ENCODE assay signal across 9 mouse cellular contexts in genomic region chr14:33959341-33959740, GRCm38 (mm10). TPM values are rescaled to one million over a fixed set of nuclear protein-coding genes. Genes with fewer than 3 reads are reported as not detected.
A peak's percentile ranks its signal among the peaks of the same experiment; 100 is the strongest.
DNase-seq lines count a peak whose midpoint lies in the region; ATAC-seq and TF ChIP-seq lines count a peak whose summit lies in the region.
"Had no signal": no experiment of that assay in that cellular context is flagged by ENCODE, and none has a peak within 500 bp of the region (broad histone marks: within the 10 kb centered on the region; RNA-seq: fewer than 3 reads in every experiment).

No protein-coding gene starts in this region.

- TF ChIP-seq CTCF in small intestine, adult 2 months (IDR thresholded peaks at IDR 0.05; ENCODE audit: extremely low read depth, insufficient read length, insufficient replicate concordance, low read depth, low read length): peak; percentile 43; the same call in 1 of the 2 replicates

- H3K9ac ChIP-seq in midbrain, embryonic 11.5 days (ENCODE audit: low read length): no peak overlapping the region
- no peak overlapping the region for H3K9ac ChIP-seq in midbrain, embryonic 13.5 days (replicated peaks)
- H3K9ac ChIP-seq in heart, embryonic 16.5 days (ENCODE audit: low read length): no peak overlapping the region

- H3K27ac ChIP-seq in midbrain, embryonic 11.5 days (ENCODE audit: low read depth, low read length): no peak overlapping the region
- no peak overlapping the region for H3K27ac ChIP-seq in midbrain, embryonic 13.5 days
- no peak overlapping the region for H3K27ac ChIP-seq in heart, embryonic 16.5 days (ENCODE audit: low read length)
- no peak overlapping the region for H3K27ac ChIP-seq in limb, embryonic 10.5 days
- no peak overlapping the region for H3K27ac ChIP-seq in small intestine, adult 2 months (ENCODE audit: insufficient read depth, low read depth, low read length)

- H3K4me2 ChIP-seq in midbrain, embryonic 11.5 days: no peak overlapping the region
- no peak overlapping the region for H3K4me2 ChIP-seq in midbrain, embryonic 13.5 days (replicated peaks)
- H3K4me2 ChIP-seq in heart, embryonic 16.5 days (ENCODE audit: low read depth, low read length): no peak overlapping the region

- ATAC-seq in midbrain, embryonic 11.5 days (ENCODE audit: low FRiP score): no peak
- no peak for ATAC-seq in midbrain, embryonic 13.5 days
- 0 out of 2 replicates have a peak, but pooled peaks have one; percentile 12 for ATAC-seq in heart, embryonic 16.5 days (replicated peaks; ENCODE audit: extremely low read depth, insufficient read depth, low FRiP score)
- no peak for ATAC-seq in inflammation-experienced regulatory T-cells, adult 6 months

- no peaks in the 10 kb centered on the region for H3K27me3 ChIP-seq in midbrain, embryonic 11.5 days (ENCODE audit: control insufficient read depth, insufficient read depth, low read length)
- H3K27me3 ChIP-seq in midbrain, embryonic 13.5 days: no peaks in the 10 kb centered on the region
- no peaks in the 10 kb centered on the region; the same call in 1 of the 2 replicates for H3K27me3 ChIP-seq in heart, embryonic 16.5 days (ENCODE audit: control insufficient read depth, insufficient read depth, low read length)
- 0 out of 2 replicates have a peak, but pooled peaks cover 2% of the 10 kb centered on the region for H3K27me3 ChIP-seq in limb, embryonic 10.5 days (ENCODE audit: low read depth, poor library complexity, severe bottlenecking)
- H3K27me3 ChIP-seq in small intestine, adult 2 months (ENCODE audit: control insufficient read depth, insufficient read depth, low read length): no peaks in the 10 kb centered on the region

- no peaks in the 10 kb centered on the region for H3K36me3 ChIP-seq in midbrain, embryonic 11.5 days (ENCODE audit: control insufficient read depth, insufficient read depth, low read length)
- no peaks in the 10 kb centered on the region for H3K36me3 ChIP-seq in midbrain, embryonic 13.5 days
- no peaks in the 10 kb centered on the region for H3K36me3 ChIP-seq in heart, embryonic 16.5 days (ENCODE audit: control insufficient read depth, insufficient read depth)
- no peaks in the 10 kb centered on the region for H3K36me3 ChIP-seq in limb, embryonic 10.5 days
- no peaks in the 10 kb centered on the region for H3K36me3 ChIP-seq in small intestine, adult 2 months (ENCODE audit: control insufficient read depth, insufficient read depth, low read length)

- 15% methylated on average over 9 of the region's 9 CpGs for WGBS in midbrain, embryonic 11.5 days
- WGBS in midbrain, embryonic 13.5 days: 14% methylated on average over 9 of the region's 9 CpGs
- WGBS in heart, embryonic 16.5 days: 9% methylated on average over 9 of the region's 9 CpGs
- 14% methylated on average over 9 of the region's 9 CpGs for WGBS in limb, embryonic 10.5 days
- WGBS in small intestine, adult 2 months: 13% methylated on average over 9 of the region's 9 CpGs

- no peak for TF ChIP-seq POLR2A in small intestine, adult 2 months (IDR thresholded peaks at IDR 0.05; ENCODE audit: low read depth, low read length)

- H3K4me1 ChIP-seq in midbrain, embryonic 11.5 days (ENCODE audit: control insufficient read depth, insufficient read depth, low read length): no peaks in the 10 kb centered on the region
- H3K4me1 ChIP-seq in midbrain, embryonic 13.5 days (replicated peaks): no peaks in the 10 kb centered on the region
- H3K4me1 ChIP-seq in heart, embryonic 16.5 days (ENCODE audit: control insufficient read depth, insufficient read depth, low read length): peaks cover 4% of the 10 kb centered on the region
- no peaks in the 10 kb centered on the region for H3K4me1 ChIP-seq in limb, embryonic 10.5 days
- H3K4me1 ChIP-seq in small intestine, adult 2 months (ENCODE audit: control insufficient read depth, insufficient read depth, insufficient read length, low read length): no peaks in the 10 kb centered on the region

- no peak overlapping the region for H3K4me3 ChIP-seq in midbrain, embryonic 11.5 days (ENCODE audit: low read depth, low read length)
- no peak overlapping the region for H3K4me3 ChIP-seq in midbrain, embryonic 13.5 days (replicated peaks)
- H3K4me3 ChIP-seq in heart, embryonic 16.5 days (ENCODE audit: low read length): no peak overlapping the region
- H3K4me3 ChIP-seq in limb, embryonic 10.5 days: no peak overlapping the region
- H3K4me3 ChIP-seq in small intestine, adult 2 months (ENCODE audit: low read depth, low read length): no peak overlapping the region

- DNase-seq in midbrain, embryonic 11.5 days (ENCODE audit: low spot score, missing footprints): peak; percentile 92
- peak; percentile 77 for DNase-seq in adrenal gland, postnatal 14 days
- peak; percentile 85 to 90 for DNase-seq in cerebellum, postnatal 10 days
- DNase-seq in limb, embryonic 10.5 days (ENCODE audit: low spot score): peak; percentile 57

- no peaks in the 10 kb centered on the region for H3K9me3 ChIP-seq in midbrain, embryonic 11.5 days (ENCODE audit: control insufficient read depth, low read length)
- no peaks in the 10 kb centered on the region for H3K9me3 ChIP-seq in midbrain, embryonic 13.5 days
- H3K9me3 ChIP-seq in heart, embryonic 16.5 days (replicated peaks; ENCODE audit: control insufficient read depth, low read length): no peaks in the 10 kb centered on the region
- no peaks in the 10 kb centered on the region for H3K9me3 ChIP-seq in limb, embryonic 10.5 days (replicated peaks)

RNA-seq across cellular contexts. Expression of gene Rbp3, which starts 5.5 kb away (rescaled TPM):
- not detected in 2 replicates for polyA plus RNA-seq in midbrain, embryonic 11.5 days (2014; fragmentation: Nextera tagmentation; extraction: Ambion mirVana)
- polyA plus RNA-seq in midbrain, embryonic 13.5 days (2015; fragmentation: Nextera tagmentation; extraction: Ambion mirVana): not detected in 2 replicates
- total RNA-seq in adrenal gland, postnatal 14 days (2021): not detected in 2 replicates
- 0.03 TPM in 1 of 2 replicates, not detected in the other for polyA plus RNA-seq in heart, embryonic 16.5 days (2015; fragmentation: Nextera tagmentation; extraction: Ambion mirVana)
- polyA plus RNA-seq in limb, embryonic 10.5 days (2016; fragmentation: Nextera tagmentation; extraction: Ambion mirVana): not detected in 2 replicates
- polyA plus RNA-seq in small intestine, adult 2 months (2012; rRNA removed): not detected in 2 replicates
- polyA plus RNA-seq in inflammation-experienced regulatory T-cells, adult 6 months (2017; shearing (Covaris generic)): not detected
- total RNA-seq: gastrocnemius, postnatal 4 days had no signal

RNA-seq across cellular contexts. Expression of gene Gdf2, which starts 18.5 kb away (rescaled TPM):
- not detected in 2 replicates for polyA plus RNA-seq in midbrain, embryonic 11.5 days (2014; fragmentation: Nextera tagmentation; extraction: Ambion mirVana)
- not detected in 2 replicates for polyA plus RNA-seq in midbrain, embryonic 13.5 days (2015; fragmentation: Nextera tagmentation; extraction: Ambion mirVana)
- 3.1 TPM in 1 of 2 replicates, not detected in the other for total RNA-seq in adrenal gland, postnatal 14 days (2021)
- 0.17 and 0.20 TPM in 2 replicates for polyA plus RNA-seq in heart, embryonic 16.5 days (2015; fragmentation: Nextera tagmentation; extraction: Ambion mirVana)
- 0.09 TPM in 1 of 2 replicates, not detected in the other for polyA plus RNA-seq in limb, embryonic 10.5 days (2016; fragmentation: Nextera tagmentation; extraction: Ambion mirVana)
- polyA plus RNA-seq in small intestine, adult 2 months (2012; rRNA removed): not detected in 2 replicates
- not detected for polyA plus RNA-seq in inflammation-experienced regulatory T-cells, adult 6 months (2017; shearing (Covaris generic))
- total RNA-seq: gastrocnemius, postnatal 4 days had no signal

RNA-seq across cellular contexts. Expression of gene Zfp488, which starts 19.2 kb away (rescaled TPM):
- polyA plus RNA-seq in midbrain, embryonic 11.5 days (2014; fragmentation: Nextera tagmentation; extraction: Ambion mirVana): 0.17 TPM in 1 of 2 replicates, not detected in the other
- polyA plus RNA-seq in midbrain, embryonic 13.5 days (2015; fragmentation: Nextera tagmentation; extraction: Ambion mirVana): 0.46 and 0.54 TPM in 2 replicates
- not detected in 2 replicates for total RNA-seq in adrenal gland, postnatal 14 days (2021)
- 0.04 TPM in 1 of 2 replicates, not detected in the other for polyA plus RNA-seq in heart, embryonic 16.5 days (2015; fragmentation: Nextera tagmentation; extraction: Ambion mirVana)
- 0.04 and 0.08 TPM in 2 replicates for polyA plus RNA-seq in limb, embryonic 10.5 days (2016; fragmentation: Nextera tagmentation; extraction: Ambion mirVana)
- not detected in 2 replicates for polyA plus RNA-seq in small intestine, adult 2 months (2012; rRNA removed)
- not detected for polyA plus RNA-seq in inflammation-experienced regulatory T-cells, adult 6 months (2017; shearing (Covaris generic))

RNA-seq across cellular contexts. Expression of gene Gdf10, which starts 36.0 kb away (rescaled TPM):
- polyA plus RNA-seq in midbrain, embryonic 11.5 days (2014; fragmentation: Nextera tagmentation; extraction: Ambion mirVana): 1.7 and 1.9 TPM in 2 replicates
- 1.1 and 1.8 TPM in 2 replicates for polyA plus RNA-seq in midbrain, embryonic 13.5 days (2015; fragmentation: Nextera tagmentation; extraction: Ambion mirVana)
- 10.1 and 12.8 TPM in 2 replicates for total RNA-seq in adrenal gland, postnatal 14 days (2021)
- polyA plus RNA-seq in heart, embryonic 16.5 days (2015; fragmentation: Nextera tagmentation; extraction: Ambion mirVana): 6.2 and 7.4 TPM in 2 replicates
- 1.1 and 2.8 TPM in 2 replicates for polyA plus RNA-seq in limb, embryonic 10.5 days (2016; fragmentation: Nextera tagmentation; extraction: Ambion mirVana)
- polyA plus RNA-seq in small intestine, adult 2 months (2012; rRNA removed): 1.2 and 1.8 TPM in 2 replicates
- not detected for polyA plus RNA-seq in inflammation-experienced regulatory T-cells, adult 6 months (2017; shearing (Covaris generic))

RNA-seq across cellular contexts. Expression of gene Gm30083, which starts 55.6 kb away (rescaled TPM):
- not detected in 2 replicates for polyA plus RNA-seq in midbrain, embryonic 11.5 days (2014; fragmentation: Nextera tagmentation; extraction: Ambion mirVana)
- not detected in 2 replicates for polyA plus RNA-seq in midbrain, embryonic 13.5 days (2015; fragmentation: Nextera tagmentation; extraction: Ambion mirVana)
- total RNA-seq in adrenal gland, postnatal 14 days (2021): not detected in 2 replicates
- polyA plus RNA-seq in heart, embryonic 16.5 days (2015; fragmentation: Nextera tagmentation; extraction: Ambion mirVana): not detected in 2 replicates
- not detected in 2 replicates for polyA plus RNA-seq in limb, embryonic 10.5 days (2016; fragmentation: Nextera tagmentation; extraction: Ambion mirVana)
- polyA plus RNA-seq in small intestine, adult 2 months (2012; rRNA removed): not detected in 2 replicates
- not detected for polyA plus RNA-seq in inflammation-experienced regulatory T-cells, adult 6 months (2017; shearing (Covaris generic))
- total RNA-seq: gastrocnemius, postnatal 4 days had no signal
